Mouse (Mus musculus) heart, postnatal 10 days (tissue): ENCODE results near the gene Fgfr2. TPM values are rescaled to one million over a fixed set of nuclear protein-coding genes. Genes with fewer than 3 reads are reported as not detected.

ENCODE experiments used
- DNase-seq, 2 experiments: peaks; one replicate each; pipeline ENCODE4 v3.0.0; 2021
- intact Hi-C: fragments of 180-260 bp; cut with DNase I; formaldehyde crosslinking; loops from one replicate; pipeline ENCODE4 v1.15.1; 2025
- total RNA-seq, 2 experiments: library from RNA; stranded (reverse); gene quantifications; 2 replicates each; pipeline ENCODE4 v1.2.3; 2021

The Fgfr2 gene
- total RNA-seq, 2 experiments from 2014 or later: 6.2 to 6.3 TPM

DNA sequence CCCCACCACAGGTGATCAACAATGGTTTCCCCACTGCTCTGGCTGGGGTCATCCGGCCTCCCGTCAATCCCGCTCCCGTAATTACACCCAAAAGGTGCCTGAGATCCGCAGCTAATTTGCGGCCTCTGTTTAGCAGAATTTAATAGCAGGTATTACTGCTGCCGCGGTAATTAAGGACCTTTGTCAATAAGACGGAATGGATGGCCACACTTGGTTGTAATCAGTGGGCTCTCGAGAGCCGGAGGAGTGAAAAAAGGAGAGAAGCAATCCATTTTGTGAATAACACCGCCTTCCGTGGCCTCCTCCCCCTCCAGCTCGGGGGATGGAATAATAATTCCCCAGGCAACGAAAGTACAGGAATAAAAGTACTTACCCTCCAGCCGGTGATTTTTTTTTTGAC, 1479.1 kb downstream of the Fgfr2 start:
- DNase-seq: no peak
- intact Hi-C loops: no loop called here

DNA sequence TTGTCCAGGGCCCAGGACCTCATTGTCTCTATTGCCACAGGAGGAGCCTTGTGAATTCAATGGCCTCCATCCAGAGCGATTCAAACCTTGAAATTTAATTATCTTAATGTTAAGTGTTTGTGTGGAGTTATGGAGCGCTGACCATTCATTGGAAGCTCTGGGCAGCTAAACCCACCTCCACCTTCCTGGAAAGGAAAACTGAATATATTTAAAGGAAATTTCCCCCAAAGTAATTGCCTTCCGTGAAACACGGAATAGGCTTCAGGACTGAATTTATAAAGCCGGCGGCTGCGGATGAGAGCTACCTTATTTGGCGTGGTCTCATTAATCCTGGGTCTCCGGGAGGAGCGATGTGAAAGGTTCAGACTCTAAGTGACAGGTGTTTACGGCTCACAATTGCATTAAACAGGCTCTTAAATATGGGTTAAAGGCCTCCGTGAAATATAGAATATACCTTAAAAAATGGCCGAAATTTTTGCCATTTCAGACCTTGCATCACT, 1479.8 kb downstream of the Fgfr2 start:
- DNase-seq: no peak
- intact Hi-C loops: no loop called here

DNA sequence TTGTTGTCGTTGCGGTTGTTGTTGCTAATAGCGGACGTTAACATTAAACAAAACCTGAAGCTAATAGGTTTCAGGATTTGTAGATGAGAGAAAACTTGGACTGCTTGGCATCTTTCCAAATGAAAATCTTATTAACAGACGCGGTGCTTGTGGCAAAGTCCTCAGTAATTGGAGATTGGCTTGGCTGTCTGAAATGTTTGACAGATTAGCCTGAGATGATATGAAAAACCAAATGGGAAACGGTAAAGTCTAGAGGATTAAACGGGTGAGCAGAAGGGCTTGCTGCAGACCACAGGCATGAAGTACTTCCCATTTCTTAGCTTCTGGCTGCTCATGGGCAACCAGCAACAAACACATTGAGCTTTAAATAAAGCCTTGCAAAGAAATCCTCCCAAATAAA, 1493.6 kb downstream of the Fgfr2 start:
- intact Hi-C loops: no loop called here
- no peak for DNase-seq

DNA sequence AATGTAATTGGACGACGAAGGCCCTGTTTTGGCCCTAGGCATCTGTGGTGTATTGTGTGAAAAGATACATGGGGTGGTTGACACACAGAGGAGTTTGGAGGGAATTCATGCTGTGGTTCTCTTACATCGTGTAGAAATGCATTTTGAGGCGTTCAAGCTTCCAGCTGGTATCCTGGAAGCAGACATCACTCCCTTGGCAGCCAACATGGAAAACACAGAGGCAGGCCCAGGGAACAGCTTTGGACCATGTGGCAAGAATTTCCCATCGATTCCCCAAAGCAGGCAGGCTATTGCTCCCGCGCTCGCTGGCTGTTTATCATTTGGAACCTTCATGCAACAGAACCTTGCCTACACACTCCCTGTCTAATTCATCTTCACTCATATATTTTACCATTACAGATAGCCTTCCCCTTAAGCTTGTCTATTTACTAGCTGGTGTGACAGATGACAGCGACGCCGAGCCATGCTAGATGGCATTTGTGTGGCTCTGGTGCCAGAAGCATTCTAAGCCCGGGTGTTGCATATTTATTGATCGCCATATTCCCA, 1494.2 kb downstream of the Fgfr2 start:
- DNase-seq: peak; percentile 17 to 19
- intact Hi-C loops: no loop called here

DNA sequence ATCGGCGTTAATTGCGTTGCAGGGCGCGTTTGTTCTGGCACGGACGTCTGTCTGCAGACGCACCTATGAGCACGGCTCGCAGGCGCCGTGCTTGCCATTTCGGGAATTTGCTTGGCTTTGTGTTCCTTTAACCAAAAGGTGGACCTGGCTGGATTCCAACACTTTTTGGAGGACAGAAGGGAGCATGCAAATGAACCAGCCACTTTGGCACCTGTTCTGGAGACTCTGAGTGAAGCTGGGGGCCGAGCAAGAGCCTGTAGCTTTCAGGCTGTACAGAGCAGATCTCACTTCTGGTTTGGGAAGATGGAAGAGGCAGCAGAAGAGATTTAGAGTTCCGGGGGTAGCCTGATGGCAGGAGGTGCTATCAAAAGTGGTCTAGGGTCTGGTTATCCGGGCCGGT, 1494.8 kb downstream of the Fgfr2 start:
- intact Hi-C loops: no loop called here
- no peak for DNase-seq

- intact Hi-C loops: no loop called here
- no peak for DNase-seq
Observed at GRCm38 (mm10) chr7:131609677-131610076, 1513.5 kb downstream of the Fgfr2 start.

DNA sequence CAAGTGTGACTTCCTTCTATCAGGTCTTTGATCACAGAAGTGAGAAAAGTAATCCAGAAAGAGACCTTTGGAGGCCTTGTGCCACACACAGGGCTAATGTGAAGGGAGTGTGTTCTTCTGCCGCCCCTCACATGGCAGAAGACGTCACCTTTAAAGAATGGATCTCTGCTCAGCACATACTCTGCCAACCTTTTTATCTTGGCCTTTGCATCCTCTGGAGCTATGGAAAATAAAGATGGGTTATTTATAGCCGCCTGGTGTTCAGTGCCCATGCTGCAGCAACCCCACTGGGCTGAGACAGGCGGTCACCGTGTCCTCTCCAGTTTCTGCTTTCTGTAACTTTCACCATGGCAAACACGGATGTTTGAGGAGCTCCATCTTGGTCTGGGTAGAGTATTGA, 1515.1 kb downstream of the Fgfr2 start:
- no peak for DNase-seq
- intact Hi-C loops: no loop called here

GRCm38 (mm10) chr7:131605481-131605880, 1517.7 kb downstream of the Fgfr2 start:
- intact Hi-C loops: no loop called here
- no peak for DNase-seq

DNA sequence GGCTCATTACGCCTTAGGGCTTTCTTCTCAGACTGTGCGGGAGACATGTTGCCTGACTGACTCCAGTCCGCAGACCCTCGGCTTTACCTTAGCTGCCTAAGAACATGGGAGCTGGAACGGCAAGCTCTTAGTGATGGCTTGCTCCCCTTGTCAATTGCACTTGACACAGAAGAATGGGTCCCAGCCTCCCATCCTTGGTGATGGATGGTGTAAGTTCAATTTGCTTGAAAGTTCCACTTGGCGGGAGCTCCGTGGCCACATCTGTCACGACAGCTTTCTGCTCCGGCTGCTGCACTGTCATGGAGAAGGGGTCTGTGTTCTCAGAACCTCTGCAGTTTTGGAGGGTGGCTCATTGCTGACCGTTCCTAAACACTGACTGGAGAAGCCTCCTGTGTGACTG, 1518.2 kb downstream of the Fgfr2 start:
- DNase-seq: no peak
- intact Hi-C loops: no loop called here

- intact Hi-C loops: no loop called here
- DNase-seq: no peak
Observed at GRCm38 (mm10) chr7:131603186-131603585, 1520.0 kb downstream of the Fgfr2 start.

DNA sequence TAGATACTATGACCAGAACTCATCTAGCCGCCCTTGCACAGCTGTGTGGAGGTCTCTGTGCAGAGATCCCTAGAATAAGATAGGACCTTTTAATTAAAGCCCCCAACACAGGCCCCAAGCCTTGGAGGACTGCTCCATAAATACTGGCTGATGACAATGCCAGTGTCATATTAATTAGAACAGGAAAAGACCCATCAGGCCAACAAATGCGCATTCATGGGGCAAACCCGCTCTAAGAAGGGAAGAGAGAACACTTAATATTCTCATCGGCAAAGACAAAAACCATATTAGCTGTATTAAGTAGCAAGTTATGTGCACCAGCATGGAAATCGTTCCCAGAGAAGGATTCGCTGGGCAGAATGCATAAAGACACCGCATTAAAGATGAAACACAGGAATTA, 1521.0 kb downstream of the Fgfr2 start:
- intact Hi-C loops: no loop called here
- DNase-seq: no peak

DNA sequence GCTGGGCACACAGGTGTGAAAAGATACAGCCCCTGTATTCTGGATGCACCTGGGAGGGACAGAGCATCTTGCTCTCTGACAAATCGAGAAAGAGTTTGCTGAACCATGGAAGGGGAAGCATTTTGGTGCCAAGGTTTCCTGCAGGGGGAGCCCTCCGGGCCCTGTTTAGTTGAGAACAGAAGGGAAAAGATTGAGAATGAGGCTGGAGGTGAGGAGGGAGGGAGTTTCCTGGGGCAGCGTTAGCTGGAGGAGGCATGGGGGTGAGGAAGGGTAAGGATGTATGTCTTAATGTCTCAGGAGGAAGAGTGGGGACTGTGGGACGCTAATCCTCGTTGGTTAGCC, 1524.7 kb downstream of the Fgfr2 start:
- intact Hi-C loops: no loop called here
- peak; percentile 3 to 9 for DNase-seq

DNA sequence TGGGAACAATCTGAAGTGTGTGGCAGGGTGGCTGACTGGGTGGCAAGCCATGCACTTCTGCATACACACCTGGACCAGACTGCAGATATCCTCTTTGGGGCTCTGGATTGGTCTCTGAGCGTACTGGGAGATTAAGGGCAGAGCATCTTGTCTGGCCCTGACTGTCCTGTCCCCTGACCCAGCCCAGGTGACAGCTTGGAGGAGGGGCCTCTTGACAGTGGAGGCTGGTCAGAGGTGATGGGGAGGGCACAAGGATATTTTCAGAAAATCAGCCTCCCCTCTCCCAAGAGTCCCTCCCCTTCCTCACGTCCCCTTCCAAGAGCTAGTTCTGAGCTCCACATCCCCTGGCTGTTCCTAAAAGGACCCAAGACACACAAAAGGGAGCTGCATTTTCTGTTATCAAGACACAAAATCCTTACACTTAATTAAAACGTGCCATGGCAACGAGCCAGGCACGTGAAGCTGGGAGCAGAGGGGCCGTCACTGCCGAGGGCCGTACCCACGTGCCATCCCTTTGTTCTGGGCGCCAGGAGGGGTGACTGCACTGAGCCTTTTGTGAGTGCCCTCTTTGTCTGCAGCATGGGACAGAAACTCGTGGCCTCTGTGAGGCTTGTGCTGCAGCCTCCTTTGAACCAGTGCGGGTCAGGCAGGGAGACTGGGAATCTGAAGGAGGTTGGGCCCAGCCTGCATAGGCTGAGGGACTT, 1525.2 kb downstream of the Fgfr2 start:
- DNase-seq: no peak

DNA sequence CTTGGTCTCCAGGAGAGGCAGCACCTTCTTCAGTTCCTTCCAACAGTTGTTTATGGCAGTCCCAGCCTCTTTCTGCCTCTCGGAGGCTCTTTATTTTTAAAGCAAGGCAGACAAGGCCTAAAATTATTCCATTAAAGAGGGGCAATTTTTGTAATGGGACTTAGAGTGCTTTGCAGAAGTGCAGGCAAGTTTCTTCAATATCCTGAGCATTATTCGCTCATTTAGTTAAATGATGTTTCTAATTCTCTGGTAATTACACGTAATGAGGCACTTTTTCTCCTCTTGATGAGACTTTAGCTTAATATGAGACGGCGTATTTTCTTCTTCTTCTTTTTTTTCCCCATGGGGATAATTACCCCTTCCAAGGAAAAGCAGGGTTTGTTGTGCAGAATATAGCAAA, 1537.6 kb downstream of the Fgfr2 start:
- intact Hi-C loops: no loop called here
- no peak for DNase-seq

More for the DNA sequence above, 1525.2 kb downstream of the Fgfr2 start:
- intact Hi-C loops: no loop called here

- DNase-seq: no peak
- intact Hi-C loops: no loop called here
Observed at GRCm38 (mm10) chr7:131582178-131582577, 1541.0 kb downstream of the Fgfr2 start.

DNA sequence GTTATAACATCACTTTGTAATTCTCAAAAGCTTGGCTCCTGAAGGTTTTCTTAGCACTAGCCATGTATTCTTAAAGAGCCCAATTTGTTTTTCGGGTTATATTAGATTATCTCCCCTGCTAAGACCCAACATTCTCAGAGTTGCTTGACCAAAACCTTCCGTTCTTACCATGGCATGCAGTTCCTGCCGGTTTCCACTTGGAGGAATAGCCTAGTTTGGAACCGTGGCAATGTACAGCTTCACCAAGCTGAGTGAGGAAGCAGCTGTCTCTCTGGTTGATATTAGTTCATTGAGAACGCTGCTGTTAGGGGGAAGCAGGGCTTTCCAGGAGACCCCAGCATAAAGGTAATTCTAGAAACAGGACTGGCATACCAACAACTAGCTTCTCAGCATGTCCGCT, 1547.9 kb downstream of the Fgfr2 start:
- intact Hi-C loops: no loop called here
- DNase-seq: no peak

DNA sequence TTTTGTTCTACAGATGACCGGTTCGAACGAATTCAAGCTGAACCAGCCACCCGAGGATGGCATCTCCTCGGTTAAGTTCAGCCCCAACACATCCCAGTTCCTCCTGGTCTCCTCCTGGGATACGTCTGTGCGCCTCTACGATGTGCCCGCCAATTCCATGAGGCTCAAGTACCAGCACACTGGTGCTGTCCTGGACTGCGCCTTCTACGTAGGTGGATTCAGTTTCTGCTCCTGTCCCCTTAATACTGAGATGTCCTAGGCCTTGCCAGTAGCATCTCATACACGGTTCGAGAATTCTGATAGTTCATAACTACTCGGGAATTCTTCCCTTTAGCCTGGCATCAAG, 1562.5 kb downstream of the Fgfr2 start:
- intact Hi-C loops: no loop called here

GRCm38 (mm10) chr7:131559986-131560696, 1563.0 kb downstream of the Fgfr2 start, which contains the start of gene Bub3:
Gene Bub3, plus strand, starts transcription at chr7:131560222.
- DNase-seq: peak; percentile 95 to 96
- intact Hi-C loops: loop anchor here (5.0 kb wide), 2 partner anchors 153 to 198 kb away; partner anchors contain the start of gene 2310057M21Rik

More for the DNA sequence above, 1562.5 kb downstream of the Fgfr2 start:
- no peak for DNase-seq

- intact Hi-C loops: loop anchor here (2.0 to 5.0 kb wide), 3 partner anchors 17 to 195 kb away; partner anchors contain the start of gene 2310057M21Rik
- DNase-seq: no peak
Observed at GRCm38 (mm10) chr7:131557751-131558150, 1565.4 kb downstream of the Fgfr2 start.

DNA sequence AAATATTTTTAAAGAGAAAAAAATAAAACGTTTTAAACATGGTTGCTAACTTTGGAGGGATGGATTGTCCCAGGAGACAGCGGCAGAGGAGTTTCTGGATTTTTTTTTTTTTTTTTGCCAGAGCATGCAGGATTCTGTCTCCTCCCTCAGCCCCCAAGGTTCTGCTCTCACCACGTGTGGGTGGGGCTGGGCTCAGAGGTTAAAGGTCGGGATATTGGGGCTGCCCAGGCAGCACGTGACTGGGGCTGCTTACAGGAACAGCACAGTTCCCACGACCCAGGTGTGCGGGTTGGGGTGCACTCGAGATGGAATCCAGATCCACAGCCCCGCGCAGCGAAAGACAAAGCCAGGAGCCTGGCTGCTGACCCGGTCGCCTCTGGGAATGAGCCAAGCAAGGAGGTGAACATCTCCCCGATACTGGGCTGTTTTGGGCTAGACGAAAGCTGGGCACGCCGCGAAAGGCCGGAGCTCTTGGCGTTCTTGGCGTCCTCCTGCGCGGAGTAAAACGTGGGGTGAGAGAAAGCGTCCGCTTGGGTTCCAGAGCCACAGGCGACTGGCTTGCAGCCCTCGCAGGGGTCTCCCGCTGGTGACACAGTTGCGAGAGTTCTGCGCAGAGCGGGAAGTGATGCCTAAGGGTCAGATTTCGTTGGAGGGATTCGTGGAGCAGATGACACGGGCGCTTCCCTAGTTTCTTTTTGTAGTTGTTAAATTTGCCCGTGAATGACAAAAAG, 1566.4 kb downstream of the Fgfr2 start:
- intact Hi-C loops: loop anchor here (2.0 to 5.0 kb wide), 3 partner anchors 16 to 194 kb away; partner anchors contain the start of gene 2310057M21Rik
- peak; percentile 33 to 42 for DNase-seq

- no peak for DNase-seq
- intact Hi-C loops: loop anchor here (2.0 to 5.0 kb wide), 3 partner anchors 15 to 194 kb away; partner anchors contain the start of gene 2310057M21Rik
Observed at GRCm38 (mm10) chr7:131556116-131556515, 1567.0 kb downstream of the Fgfr2 start.
